Mouse (Mus musculus) skeletal muscle tissue, adult 2 months (tissue): Measurements from ENCODE around the gene Gm10644.

Experiments
- DNase-seq: peaks from one replicate; pipeline ENCODE4 v3.0.0-alpha.2; 2012; ENCODE audit warnings: low read depth, low spot score

Gm10644 gene

DNA sequence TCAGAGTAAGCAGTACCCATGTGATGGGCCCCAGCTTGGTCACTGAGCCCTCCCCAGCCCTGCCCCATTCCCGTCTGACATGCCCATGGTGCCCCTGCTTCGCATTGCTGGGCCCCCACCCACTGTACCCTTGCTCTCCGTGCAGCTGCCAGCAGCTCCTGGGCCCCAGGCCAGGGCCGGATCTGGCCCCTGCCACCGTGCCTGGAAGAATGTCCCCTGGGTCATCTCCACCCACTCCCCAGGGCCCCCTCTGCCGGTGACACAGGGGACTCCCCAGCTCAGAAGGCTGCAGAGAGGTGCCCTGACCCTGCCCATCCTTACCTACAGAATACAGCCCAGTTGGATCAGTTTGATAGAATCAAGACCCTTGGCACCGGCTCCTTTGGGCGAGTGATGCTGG lies 25.8 kb upstream of the Gm10644 start:
- DNase-seq, result peak; percentile 75

DNA sequence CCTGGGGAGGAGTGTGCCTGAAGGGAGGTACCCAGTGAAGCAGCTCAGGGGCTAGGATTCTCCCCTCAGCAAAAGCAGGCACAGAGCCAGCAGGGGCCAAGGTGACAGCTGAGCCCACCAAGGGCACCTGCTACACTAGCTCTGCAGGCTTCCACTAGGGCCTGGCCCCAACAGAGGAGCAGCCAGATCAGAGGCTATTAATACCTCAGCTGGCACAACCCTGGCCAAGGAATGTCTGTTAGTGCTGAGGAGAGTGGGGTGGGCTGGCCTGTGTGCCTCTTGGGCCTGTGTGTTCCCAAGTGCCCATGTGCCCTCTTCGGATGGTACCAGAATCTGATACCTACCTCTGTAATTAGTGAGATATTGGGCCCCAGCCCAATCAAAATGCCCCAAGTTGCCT lies 25.2 kb upstream of the Gm10644 start:
- peak; percentile 79 for DNase-seq

DNA sequence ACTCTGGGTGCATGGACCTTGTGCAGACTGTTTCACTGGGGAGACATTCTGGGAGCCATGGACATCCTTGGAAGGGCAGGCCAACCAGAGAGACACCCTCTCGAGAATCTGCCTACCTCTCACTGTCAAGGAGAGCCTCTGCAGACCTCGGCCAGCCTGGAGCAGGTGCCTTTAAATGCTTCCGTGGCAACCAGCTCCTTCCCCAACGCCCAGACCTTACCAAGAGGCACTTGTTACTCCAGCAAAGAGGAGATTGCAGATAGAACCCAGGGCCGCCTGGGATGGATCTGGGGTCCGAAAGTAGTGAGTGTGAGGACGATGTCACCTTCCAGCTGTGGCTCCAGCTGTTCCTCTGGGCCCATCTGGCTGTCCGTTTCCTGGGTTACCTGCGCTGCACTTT lies 23.2 kb upstream of the Gm10644 start:
- no peak for DNase-seq

DNA sequence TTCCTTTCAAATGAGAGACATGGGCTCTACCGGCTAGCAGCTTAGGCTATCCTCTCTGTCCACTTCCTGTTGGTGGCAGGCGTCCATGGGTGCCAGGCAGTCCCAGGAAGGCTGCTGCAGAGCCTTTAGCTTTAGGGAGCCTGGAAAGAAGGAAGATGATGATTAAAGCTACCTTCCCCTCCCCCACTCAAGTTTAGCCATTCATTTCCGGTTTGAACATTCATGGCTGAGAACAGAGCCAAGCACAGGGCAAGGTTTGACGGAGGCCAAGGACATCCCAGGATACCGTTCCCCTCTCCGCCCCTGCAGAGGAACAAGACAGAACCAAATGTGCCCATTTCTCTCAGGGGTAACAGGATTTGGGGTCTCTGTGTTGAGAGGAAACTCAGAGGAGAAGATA lies 22.6 kb upstream of the Gm10644 start:
- no peak for DNase-seq

DNA sequence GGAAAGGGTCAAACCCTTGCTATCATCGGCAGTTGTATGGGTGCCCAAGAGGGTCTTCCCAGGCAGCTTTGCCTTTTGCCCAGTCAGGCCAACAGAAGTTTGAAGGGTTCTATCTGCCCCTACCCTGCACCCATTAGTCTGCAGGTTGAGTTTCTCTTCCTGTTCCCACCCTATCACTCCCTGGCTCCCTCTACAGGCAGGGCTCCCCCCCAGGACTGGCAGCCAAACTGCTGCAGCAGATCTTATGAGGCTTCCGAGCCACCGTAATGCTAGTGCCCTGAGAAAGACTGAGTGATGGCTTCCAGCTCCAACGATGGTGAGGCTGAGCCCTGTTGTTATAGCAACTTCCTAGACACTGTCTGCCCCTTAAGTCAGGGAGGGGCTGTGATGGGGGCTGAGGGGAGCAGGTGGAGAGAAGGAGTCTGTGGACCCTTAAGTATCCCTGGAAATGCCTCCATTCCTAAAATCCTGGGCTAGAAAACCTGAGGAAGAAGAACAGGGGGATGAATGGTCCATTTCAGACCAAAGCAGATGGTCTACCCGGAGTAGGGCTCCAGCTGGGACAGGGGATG lies 21.9 kb upstream of the Gm10644 start:
- DNase-seq, result no peak

DNA sequence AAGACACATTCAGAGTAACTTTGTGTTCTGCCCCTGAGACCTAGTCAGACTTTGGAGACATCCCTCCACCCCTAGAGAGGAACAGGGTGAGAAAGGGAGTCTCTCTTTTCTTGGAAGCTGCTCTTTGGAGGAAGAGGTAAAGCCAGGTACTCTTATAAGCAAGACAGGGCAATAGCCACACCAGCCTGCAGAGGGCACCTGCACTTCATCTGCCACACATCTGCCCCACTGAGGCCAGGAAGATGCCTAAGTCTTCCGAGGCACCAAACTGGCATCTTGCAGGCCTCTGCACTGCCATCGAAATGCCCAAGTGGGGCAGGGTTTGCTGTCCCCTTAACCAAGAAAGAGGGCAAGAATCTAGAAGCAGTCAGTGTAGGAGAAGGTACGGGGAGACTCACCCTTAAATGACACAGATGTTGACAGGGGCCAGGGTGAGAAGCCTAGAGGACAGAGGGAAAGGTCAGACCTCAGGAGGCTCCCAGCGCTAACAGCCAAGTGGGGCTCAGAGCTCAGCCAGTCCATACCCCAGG lies 21.2 kb upstream of the Gm10644 start:
- no peak for DNase-seq

DNA sequence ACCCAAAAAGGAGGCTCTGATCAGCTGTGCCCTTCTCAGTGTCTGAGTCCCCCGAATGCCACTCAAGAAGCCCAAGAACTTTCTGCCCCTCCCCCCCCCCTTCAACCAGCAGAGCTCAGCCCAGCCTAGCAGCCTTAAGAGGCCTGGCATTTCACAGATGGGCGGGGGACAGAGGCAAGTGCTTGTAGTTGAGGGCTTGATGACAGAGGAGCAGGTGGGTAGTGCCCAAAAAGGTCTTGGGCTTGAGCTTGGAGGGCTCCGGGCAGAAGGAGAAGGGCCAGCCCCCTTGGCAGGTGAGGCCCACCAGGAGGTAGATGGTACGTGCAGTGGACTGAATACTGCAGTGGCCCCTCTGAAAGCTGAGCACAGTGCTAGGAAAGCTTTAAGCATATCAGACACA lies 19.5 kb upstream of the Gm10644 start:
- DNase-seq, result no peak

DNA sequence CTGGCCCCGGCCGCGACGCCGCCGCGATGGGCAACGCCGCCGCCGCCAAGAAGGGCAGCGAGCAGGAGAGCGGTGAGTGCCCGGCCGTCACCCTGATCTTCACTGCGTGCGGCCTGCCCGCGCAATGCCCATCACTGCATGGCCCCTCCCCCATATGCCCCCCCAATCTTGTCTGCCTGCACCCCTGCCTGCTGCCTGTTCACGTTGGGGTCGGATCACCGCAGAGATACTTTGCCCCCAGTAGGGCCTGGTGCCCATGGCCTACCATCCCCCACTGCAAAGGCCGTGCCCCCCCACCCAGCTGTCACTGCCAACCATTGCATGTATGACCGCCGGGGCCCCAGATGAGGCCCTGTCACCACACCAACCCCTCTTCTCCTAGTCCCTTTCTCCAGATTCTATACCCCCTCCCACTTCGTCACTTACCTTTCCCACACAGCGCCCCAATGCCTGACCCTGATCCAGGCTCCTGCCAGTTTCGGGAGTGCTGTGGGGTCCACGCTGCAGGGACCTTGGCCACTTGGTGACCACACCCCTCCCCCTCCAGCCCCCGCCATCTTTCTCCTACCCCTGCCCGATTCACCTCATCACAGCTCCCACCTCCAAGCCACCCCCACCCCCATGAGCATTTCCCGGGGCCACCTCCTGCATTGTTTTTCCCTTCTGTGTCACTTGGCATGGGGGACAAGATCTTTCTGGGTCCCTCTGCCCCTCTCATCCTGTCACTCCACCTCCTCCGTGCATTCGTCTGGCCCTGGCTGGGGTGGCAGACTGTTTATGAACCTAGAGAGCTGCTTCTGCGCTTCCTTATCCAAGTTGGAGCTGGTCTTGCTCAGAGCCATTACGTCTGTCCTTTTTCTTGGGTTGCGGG lies 18.4 kb upstream of the Gm10644 start:
- no peak for DNase-seq

DNA sequence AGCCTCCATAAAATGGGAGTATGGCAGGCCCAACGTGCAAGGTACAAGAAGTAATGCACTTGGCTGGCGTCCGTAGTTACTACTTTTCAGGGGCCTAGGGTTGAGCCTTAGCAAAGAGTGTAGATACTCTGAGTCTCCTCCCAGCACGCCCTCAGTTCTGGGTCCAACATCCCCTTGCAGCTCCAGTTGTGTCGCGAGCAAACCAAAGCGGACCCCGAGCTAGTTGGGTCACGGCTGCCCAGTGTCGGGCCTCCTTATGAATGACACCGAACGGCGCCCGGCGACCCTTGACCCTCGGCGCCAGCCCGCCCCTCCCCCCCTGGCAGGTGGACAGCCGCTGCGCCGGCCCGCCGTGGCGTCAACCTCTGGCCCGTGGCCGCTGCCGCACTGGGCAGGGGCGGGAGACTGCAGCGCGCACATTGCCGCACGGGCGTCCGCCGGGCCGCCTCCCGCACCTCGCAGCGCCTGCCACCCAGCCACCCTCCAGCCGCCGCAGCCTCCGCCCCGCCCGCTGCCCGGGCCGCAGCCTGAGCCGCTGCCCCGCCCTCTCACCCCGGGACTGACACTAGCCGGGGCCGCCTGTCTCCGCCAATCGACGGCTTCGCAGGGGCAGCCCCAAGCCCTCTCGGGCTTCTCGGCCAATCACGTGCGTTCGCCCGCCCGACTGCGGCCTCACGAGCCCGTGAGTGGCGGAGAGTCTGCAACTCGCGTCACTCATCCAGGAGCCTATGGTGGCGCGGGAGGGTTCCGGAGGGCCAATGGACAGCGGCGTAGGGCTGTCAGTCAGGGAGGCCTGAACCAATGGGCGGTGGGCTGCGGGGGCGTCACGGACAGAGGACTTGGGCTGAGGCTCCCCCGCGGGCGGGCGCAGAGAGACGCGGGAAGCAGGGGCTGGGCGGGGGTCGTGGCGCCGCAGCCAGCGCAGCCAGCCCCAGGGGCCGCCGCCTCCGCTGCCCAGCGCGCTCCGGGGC lies 17.4 kb upstream of the Gm10644 start, which contains the start of gene Prkaca:
TSS of gene Prkaca (plus strand) at position 844 of the 971 bp plus-strand sequence.
- peak; percentile 99 for DNase-seq

DNA sequence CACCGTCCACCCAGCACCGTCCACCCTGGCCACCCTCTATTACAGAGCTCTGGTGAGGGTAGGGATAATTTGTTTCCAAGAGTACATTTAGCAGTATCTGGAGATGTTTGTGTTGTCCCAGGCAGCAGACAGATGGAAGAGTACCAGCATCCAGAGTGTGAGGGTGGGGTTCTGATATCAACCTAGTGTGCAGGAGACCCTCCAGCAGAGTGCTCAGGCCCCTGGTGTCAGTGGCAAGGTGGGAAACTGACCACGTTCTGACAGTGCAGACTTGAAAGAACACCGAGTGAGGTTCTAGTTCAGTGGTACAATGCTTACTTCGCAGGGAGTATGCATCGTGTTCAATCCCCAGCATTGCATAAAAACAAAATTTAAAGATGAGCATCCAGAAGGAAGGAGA lies 16.7 kb upstream of the Gm10644 start:
- no peak for DNase-seq

DNA sequence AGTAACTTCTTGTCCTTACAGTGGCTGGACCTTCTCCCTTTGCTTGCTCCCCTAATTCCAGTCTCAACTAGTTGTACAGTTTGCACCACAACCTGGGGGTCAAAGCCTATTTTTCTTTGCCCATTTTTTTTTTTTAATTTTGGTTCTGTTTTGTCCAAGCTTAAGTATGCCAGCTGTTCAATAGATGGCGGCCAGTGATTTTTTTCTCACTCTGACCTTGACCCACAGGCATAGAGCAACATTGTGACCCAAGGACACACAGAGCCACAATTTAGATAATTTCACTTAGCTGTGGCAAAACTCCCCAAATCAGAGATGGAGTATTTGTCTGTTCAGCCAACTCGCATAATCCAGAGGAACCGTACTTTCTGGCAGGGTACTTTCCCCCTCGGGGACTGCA lies 16.1 kb upstream of the Gm10644 start:
- DNase-seq, result no peak

DNA sequence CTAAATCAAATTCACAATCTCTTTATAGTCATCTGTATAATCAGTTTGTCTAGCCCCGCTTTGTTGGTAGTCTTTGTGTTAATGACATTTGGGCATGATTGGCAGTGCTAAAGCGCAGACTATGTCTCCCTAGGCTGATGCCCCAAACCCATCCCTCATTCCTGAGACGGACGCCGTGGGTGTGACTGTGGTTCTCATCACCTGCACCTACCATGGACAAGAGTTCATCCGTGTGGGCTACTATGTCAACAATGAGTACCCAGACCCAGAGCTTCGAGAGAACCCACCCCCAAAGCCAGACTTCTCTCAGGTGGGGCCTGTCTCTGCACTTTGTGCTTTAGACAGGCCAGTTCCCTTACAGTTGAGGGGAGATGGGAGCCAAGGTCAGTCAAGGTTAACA lies 12.7 kb upstream of the Gm10644 start:
- DNase-seq, result no peak

DNA sequence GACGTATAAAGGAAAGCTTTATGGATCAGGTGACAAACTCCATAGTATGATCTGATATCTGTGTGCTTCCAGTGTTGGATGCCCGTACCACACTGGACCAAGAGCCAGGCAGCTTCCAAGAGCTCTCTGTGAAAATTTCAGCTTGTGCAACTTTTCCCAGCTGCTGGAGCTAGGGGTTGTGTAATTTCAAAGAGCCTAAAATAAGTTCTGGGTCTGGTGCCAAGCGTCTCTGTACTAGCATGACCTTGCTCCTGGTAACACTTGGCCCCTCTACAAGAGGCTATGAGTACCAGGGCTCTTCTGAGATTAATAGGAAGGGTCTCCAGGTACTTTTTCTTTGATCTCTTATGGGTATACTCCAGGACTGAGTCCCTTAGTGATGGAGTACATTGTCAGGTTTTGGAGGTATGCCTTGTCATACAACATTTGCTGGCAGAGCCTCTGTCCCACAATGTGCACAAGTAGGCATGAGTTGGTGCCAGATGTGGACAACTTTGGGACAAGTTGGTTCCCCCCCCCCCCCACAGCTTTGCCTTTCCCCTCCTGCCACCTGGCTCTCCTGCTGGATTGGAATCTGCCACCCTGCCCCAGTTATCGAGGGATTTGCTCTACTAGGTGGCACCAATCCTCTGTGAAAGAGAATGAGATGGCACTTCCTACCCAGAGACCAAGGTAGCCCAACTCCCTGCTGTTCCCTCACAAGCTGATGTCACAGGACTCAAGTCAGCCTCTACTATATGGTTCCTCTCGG lies 9.2 kb upstream of the Gm10644 start:
- peak; percentile 90 for DNase-seq

DNA sequence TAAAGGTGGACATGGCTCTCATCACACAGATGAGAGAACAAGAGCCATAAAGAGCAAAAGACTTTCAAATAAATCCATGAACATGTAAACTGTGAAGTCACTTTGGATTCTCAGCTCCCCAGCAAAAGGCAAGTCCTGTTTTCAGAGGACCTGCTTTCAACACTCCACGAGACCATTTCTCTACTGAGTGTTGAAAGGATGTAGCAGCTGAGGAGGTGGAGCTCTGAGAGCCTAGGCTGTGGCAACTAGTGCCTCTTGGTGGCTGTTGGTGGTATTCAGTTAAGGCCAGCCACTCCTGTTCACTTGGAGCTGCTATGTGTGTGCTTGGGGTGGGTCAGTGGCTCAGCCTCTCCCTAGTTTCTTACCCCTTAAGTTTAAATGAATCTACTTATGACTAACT lies 1.8 kb upstream of the Gm10644 start:
- DNase-seq, result no peak

DNA sequence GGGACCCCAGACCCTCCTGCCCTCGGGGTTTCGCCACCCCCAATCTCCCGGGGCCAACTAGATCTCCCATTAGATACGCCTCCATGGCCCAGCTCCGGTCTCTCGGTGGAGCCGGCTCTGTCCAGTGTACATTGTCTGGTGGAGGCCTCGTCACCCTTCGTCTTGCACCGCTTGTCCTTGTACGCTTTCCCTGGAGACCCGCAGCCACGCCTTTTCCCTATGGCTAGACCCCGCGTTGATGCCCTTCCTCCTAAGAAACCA lies 883 bp upstream of the Gm10644 start:
- no peak for DNase-seq

DNA sequence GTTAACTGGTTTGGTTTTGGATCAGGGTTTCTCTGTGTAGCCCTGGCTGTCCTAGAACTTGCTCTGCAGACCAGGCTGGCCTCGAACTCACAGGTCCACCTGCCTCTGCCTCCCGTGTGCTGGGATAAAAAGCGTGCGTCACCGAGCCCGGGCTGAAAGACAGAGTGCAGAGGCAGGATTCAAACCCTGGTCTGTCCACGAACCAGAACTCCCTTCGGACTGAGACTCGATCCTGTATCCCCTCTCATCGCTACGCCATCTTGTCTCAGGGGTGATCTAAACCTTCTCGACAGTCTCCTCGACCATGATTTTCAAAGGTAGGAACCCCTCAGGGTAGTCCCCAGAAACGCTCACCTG lies 278 bp downstream of the Gm10644 start:
- DNase-seq, result no peak

DNA sequence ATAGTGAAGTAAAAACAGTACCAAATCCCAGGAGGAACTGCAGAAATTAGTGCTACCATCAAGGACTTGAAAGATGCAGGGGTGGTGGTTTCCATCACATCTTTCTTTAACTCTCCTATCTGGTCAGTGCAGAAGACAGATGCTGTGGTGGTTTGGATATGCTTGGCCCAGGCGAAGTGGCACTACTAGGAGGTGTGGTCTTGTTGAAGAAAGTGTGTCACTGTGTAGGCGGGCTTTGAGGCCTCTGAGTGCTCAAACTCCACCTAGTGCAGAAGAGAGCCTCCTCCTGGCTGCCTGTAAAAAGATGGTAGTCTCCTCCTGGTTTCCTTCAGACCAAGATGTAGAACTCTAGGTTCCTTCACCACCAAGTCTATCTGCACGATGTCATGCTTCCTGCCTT lies 9.5 kb downstream of the Gm10644 start:
- DNase-seq, result no peak

DNA sequence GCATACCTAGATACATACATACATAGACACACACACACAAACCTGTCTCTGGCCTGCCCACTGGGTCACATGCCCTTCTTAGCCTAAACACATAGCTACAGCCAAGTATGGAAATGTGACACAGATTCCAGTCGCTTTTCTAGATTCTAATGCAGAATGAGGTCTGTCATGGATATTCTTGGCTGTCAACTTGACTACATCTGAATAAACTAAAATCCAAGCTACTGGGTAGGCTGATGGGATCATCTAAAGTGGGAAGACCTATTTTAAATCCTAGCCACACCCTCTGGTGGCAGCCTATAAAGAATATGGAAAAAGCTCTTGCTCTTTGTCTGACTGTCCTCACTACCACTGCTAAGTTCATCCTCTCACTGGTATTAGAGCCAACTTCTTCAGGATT lies 12.6 kb downstream of the Gm10644 start:
- DNase-seq, result no peak

DNA sequence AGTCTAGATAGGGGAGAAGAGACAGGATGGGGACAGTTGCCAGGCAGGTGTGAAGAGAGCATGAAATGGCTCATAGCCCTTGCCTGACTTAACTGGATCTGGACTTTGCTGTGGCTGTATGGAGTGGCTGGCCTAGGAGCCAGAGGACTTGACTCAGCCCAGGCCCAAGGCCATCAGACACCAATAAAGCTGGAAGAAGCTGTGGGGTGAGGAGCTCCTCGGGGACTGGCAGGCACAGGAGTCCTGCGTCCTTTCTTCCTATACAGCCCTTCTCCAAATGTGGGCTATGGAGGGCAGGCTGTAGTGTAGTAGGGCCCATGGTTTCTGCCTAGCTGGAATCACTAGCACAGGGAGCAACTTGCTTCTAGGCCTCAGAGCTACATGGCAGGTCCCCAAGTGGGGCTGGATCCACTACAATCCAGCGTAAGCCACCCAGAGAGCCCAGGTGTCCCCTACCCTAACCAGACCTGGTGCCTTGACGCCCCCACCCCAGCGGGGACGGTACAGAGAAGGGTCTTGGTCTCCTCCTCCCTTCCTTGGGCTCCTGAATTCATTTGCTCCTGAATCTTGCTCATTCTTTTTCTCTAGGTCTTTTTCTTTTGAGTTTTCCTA lies 13.8 kb downstream of the Gm10644 start:
- no peak for DNase-seq

DNA sequence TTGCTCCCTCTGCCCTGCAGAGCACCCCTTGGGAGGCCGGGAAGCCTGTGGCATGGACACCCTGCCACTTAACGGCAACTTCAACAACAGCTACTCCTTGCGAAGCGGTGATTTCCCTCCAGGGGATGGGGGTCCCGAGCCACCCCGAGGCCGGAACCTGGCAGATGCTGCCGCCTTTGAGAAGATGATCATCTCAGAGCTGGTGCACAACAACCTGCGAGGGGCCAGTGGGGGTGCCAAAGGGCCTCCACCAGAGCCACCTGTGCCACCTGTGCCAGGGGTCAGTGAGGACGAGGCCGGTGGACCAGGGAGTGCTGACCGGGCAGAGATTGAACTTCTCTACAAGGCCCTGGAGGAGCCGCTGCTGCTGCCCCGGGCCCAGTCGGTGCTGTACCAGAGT lies 16.7 kb downstream of the Gm10644 start:
- no peak for DNase-seq

DNA sequence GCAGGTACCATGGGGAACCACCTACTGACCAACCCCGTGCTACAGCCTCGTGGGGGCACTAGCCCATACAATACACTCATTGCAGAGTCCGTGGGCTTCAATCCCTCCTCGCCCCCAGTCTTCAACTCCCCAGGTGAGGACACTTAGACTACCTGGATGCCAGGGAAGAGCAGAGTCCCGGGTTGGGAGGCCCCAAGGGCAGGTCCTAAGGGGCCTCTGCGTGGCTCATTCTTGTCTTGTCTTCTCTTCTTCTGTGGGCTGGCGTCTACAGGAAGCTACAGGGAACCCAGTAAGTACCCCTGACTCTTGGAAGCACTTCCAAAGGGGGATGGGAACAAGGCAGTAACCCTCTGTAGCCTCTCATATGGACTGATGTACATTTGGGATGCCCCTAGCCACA lies 17.4 kb downstream of the Gm10644 start:
- DNase-seq, result no peak
